ENCODE assay signal across 8 mouse cellular contexts in genomic region chr13:97824071-97824716, GRCm38 (mm10).
A peak's percentile ranks its signal among the peaks of the same experiment; 100 is the strongest.
DNase-seq lines count a peak whose midpoint lies in the region; ATAC-seq and TF ChIP-seq lines count a peak whose summit lies in the region.

No protein-coding gene starts in this region.

- WGBS in intestine, embryonic 16.5 days: 37% methylated on average over 20 of the region's 20 CpGs
- WGBS in liver, postnatal 0 days (ENCODE audit: insufficient replicate concordance): 64% methylated on average over 20 of the region's 20 CpGs
- 46% methylated on average over 20 of the region's 20 CpGs for WGBS in stomach, embryonic 14.5 days

- H3K9me3 ChIP-seq in intestine, embryonic 16.5 days (ENCODE audit: control insufficient read depth, low read length): no peaks in the 10 kb centered on the region
- no peaks in the 10 kb centered on the region for H3K9me3 ChIP-seq in liver, postnatal 0 days (ENCODE audit: low read length)
- H3K9me3 ChIP-seq in stomach, embryonic 14.5 days (ENCODE audit: control insufficient read depth, low read depth, low read length): no peaks in the 10 kb centered on the region

- no peaks in the 10 kb centered on the region for H3K27me3 ChIP-seq in intestine, embryonic 16.5 days (replicated peaks; ENCODE audit: control insufficient read depth, insufficient read depth, low read length)
- H3K27me3 ChIP-seq in liver, postnatal 0 days (ENCODE audit: insufficient read depth, low read length): no peaks in the 10 kb centered on the region
- H3K27me3 ChIP-seq in stomach, embryonic 14.5 days (ENCODE audit: control insufficient read depth, insufficient read depth, low read length): no peaks in the 10 kb centered on the region

- TF ChIP-seq EP300 in liver, postnatal 0 days (IDR thresholded peaks at IDR 0.05; ENCODE audit: low read depth): no peak

- peak; percentile 45 for DNase-seq in embryo, embryonic 10 days (ENCODE audit: low spot score)
- no peak for DNase-seq in embryo, embryonic 9.5 days (ENCODE audit: extremely low spot score)
- DNase-seq in cerebellum, adult 11-12 months: peak; percentile 16
- DNase-seq in frontal cortex, adult 2 months (ENCODE audit: extremely low spot score in 1 of 2, low spot score in 1 of 2): peak; percentile 30 to 68
- peak; percentile 7 for DNase-seq in liver, postnatal 0 days
- DNase-seq in yolk sac, embryonic 10.5 days (ENCODE audit: low spot score): no peak

- H3K36me3 ChIP-seq in intestine, embryonic 16.5 days (ENCODE audit: control insufficient read depth, insufficient read depth, low read length): no peaks in the 10 kb centered on the region
- no peaks in the 10 kb centered on the region for H3K36me3 ChIP-seq in liver, postnatal 0 days (replicated peaks; ENCODE audit: insufficient read depth, low read length)
- no peaks in the 10 kb centered on the region for H3K36me3 ChIP-seq in stomach, embryonic 14.5 days (ENCODE audit: control insufficient read depth, insufficient read depth, low read length)

- peaks cover 17% of the 10 kb centered on the region for H3K4me1 ChIP-seq in intestine, embryonic 16.5 days (ENCODE audit: control insufficient read depth, insufficient read depth, low read length)
- H3K4me1 ChIP-seq in liver, postnatal 0 days (ENCODE audit: insufficient read depth): no peaks in the 10 kb centered on the region
- peaks cover 4% of the 10 kb centered on the region; the same call in 1 of the 2 replicates for H3K4me1 ChIP-seq in stomach, embryonic 14.5 days (ENCODE audit: control insufficient read depth, insufficient read depth, low read length)

- H3K9ac ChIP-seq in intestine, embryonic 16.5 days (ENCODE audit: low read depth, low read length): no peak overlapping the region
- no peak overlapping the region for H3K9ac ChIP-seq in liver, postnatal 0 days (replicated peaks)
- H3K9ac ChIP-seq in stomach, embryonic 14.5 days (replicated peaks; ENCODE audit: low read depth, low read length): no peak overlapping the region

- H3K4me3 ChIP-seq in intestine, embryonic 16.5 days (ENCODE audit: low read length): peak overlapping the region; percentile 23; the same call in 1 of the 2 replicates
- H3K4me3 ChIP-seq in liver, postnatal 0 days (ENCODE audit: low read depth, low read length): no peak overlapping the region
- no peak overlapping the region for H3K4me3 ChIP-seq in stomach, embryonic 14.5 days (ENCODE audit: low read depth, low read length)

- no peak for TF ChIP-seq CTCF in liver, postnatal 0 days (IDR thresholded peaks at IDR 0.05; ENCODE audit: low read depth)

- no peak; the same call in 1 of the 2 replicates for ATAC-seq in intestine, embryonic 16.5 days
- no peak for ATAC-seq in liver, postnatal 0 days
- ATAC-seq in stomach, embryonic 14.5 days (ENCODE audit: insufficient number of reproducible peaks, insufficient read depth, low FRiP score, low read depth): no peak

- H3K4me2 ChIP-seq in intestine, embryonic 16.5 days (ENCODE audit: low read depth, low read length): peak overlapping the region; percentile 40
- H3K4me2 ChIP-seq in liver, postnatal 0 days (ENCODE audit: low read depth, low read length): no peak overlapping the region
- H3K4me2 ChIP-seq in stomach, embryonic 14.5 days (replicated peaks; ENCODE audit: low read depth, low read length): peak overlapping the region; percentile 42

- H3K27ac ChIP-seq in intestine, embryonic 16.5 days (ENCODE audit: low read length): no peak overlapping the region
- no peak overlapping the region for H3K27ac ChIP-seq in liver, postnatal 0 days (ENCODE audit: low read depth)
- no peak overlapping the region for H3K27ac ChIP-seq in stomach, embryonic 14.5 days (ENCODE audit: low read length)

Comparison
In these comparisons a context has a peak if more than half of its experiments do, and no peak if none do; other contexts are left out.
1. DNase-seq: peak in embryo, embryonic 10 days (single experiment), cerebellum, adult 11-12 months (single experiment), frontal cortex, adult 2 months (2 of 2) and liver, postnatal 0 days (single experiment); none in embryo, embryonic 9.5 days (single experiment) and yolk sac, embryonic 10.5 days (single experiment).